Mouse (Mus musculus) CH12.LX (cell line): Measurements from ENCODE around the gene Ugcg. TPM values are rescaled to one million over a fixed set of nuclear protein-coding genes. Genes with fewer than 3 reads are reported as not detected.

Source experiments
- DNase-seq: peaks from one replicate; pipeline ENCODE4 v3.0.0-alpha.2; 2013; ENCODE audit errors: extremely low read depth
- H3K27ac ChIP-seq: 2 replicates; pipeline ENCODE4 v1.5.1; 2012; ENCODE audit warnings: low read depth, mild to moderate bottlenecking, control low read depth, moderate library complexity; ENCODE audit not compliant: insufficient read depth
- H3K27me3 ChIP-seq: replicated peaks from 2 replicates; pipeline ENCODE3; 2012; ENCODE audit warnings: inconsistent platforms
- H3K36me3 ChIP-seq, 2 experiments: replicated peaks in 1 of 2; 2 replicates each; pipeline versions ENCODE3 to v1.6.1; 2012; ENCODE audit warnings: inconsistent platforms in 1 of 2, low read length in 1 of 2, mild to moderate bottlenecking in 1 of 2, mixed read lengths in 1 of 2, moderate library complexity in 1 of 2; ENCODE audit not compliant: control insufficient read depth in 1 of 2, insufficient read depth in 1 of 2
- H3K4me1 ChIP-seq, 2 experiments: 2 replicates each; pipeline ENCODE4 v1.6.1; 2012; ENCODE audit warnings: inconsistent platforms in 1 of 2, moderate library complexity in 1 of 2; ENCODE audit not compliant: insufficient read depth in 2 of 2, control insufficient read depth in 1 of 2
- H3K4me2 ChIP-seq: 2 replicates; pipeline ENCODE4 v1.6.1; 2012; ENCODE audit warnings: low read depth, mild to moderate bottlenecking, control low read depth; ENCODE audit not compliant: poor library complexity, insufficient read depth, severe bottlenecking
- H3K4me3 ChIP-seq, 3 experiments: fragments of 150-350 bp in 1 of 3; sonication (generic) in 1 of 3; replicated peaks in 1 of 3; 2 replicates each; pipeline versions ENCODE3 to v1.5.1; 2011 to 2012; ENCODE audit warnings: low read depth in 2 of 3, low read length in 2 of 3, mild to moderate bottlenecking in 2 of 3, moderate library complexity in 2 of 3, control low read depth in 1 of 3, improper control_type of control experiment in 1 of 3, inconsistent platforms in 1 of 3, mixed read lengths in 1 of 3; ENCODE audit not compliant: poor library complexity in 1 of 3
- H3K79me2 ChIP-seq: replicated peaks from 2 replicates; pipeline ENCODE4 v1.6.1; 2012; ENCODE audit warnings: mild to moderate bottlenecking, moderate library complexity; ENCODE audit not compliant: control insufficient read depth, poor library complexity, insufficient read depth, severe bottlenecking; ENCODE audit errors: extremely low read depth
- H3K9ac ChIP-seq: 2 replicates; pipeline ENCODE4 v1.6.1; 2012; ENCODE audit warnings: low read depth, mild to moderate bottlenecking, control low read depth, moderate library complexity; ENCODE audit not compliant: insufficient read depth
- H3K9me3 ChIP-seq: replicated peaks from 2 replicates; pipeline ENCODE3; 2012; ENCODE audit warnings: low read length, inconsistent platforms, mixed read lengths
- CTCF ChIP-seq, 2 experiments: IDR thresholded peaks in 1 of 2; conservative IDR thresholded peaks in 1 of 2; 2 replicates each; pipeline ENCODE4 v1.5.1; 2011 to 2012; ENCODE audit warnings: low read depth in 2 of 2, low read length in 2 of 2, improper control_type of control experiment in 1 of 2, inconsistent platforms in 1 of 2, mild to moderate bottlenecking in 1 of 2, moderate library complexity in 1 of 2
- E2F4 ChIP-seq: IDR thresholded peaks from 2 replicates; pipeline ENCODE4 v1.6.1; 2011; ENCODE audit warnings: low read depth, low read length, improper control_type of control experiment; ENCODE audit not compliant: insufficient replicate concordance
- ETS1 ChIP-seq: conservative IDR thresholded peaks from 2 replicates; pipeline ENCODE4 v1.6.1; 2012; ENCODE audit warnings: low read depth, mild to moderate bottlenecking, inconsistent platforms, low read length, improper control_type of control experiment, moderate library complexity
- GABPA ChIP-seq: IDR thresholded peaks from 2 replicates; pipeline ENCODE4 v1.6.1; 2012; ENCODE audit warnings: low read depth, low read length, improper control_type of control experiment, inconsistent platforms; ENCODE audit not compliant: insufficient replicate concordance
- HCFC1 ChIP-seq: IDR thresholded peaks from 2 replicates; pipeline ENCODE4 v1.6.1; 2012; ENCODE audit warnings: low read depth, mild to moderate bottlenecking, inconsistent platforms, low read length, improper control_type of control experiment
- JUN ChIP-seq: IDR thresholded peaks from 2 replicates; pipeline ENCODE4 v1.6.1; 2011; ENCODE audit warnings: low read depth, mild to moderate bottlenecking, low read length, improper control_type of control experiment, moderate library complexity; ENCODE audit not compliant: insufficient read depth
- JUND ChIP-seq: conservative IDR thresholded peaks from 2 replicates; pipeline ENCODE4 v1.6.1; 2011; ENCODE audit warnings: low read depth, low read length, improper control_type of control experiment
- KAT2A ChIP-seq: IDR thresholded peaks from 2 replicates; pipeline ENCODE4 v1.6.1; 2012; ENCODE audit warnings: low read length, improper control_type of control experiment, inconsistent platforms; ENCODE audit not compliant: insufficient replicate concordance
- MAFK ChIP-seq: IDR thresholded peaks from 2 replicates; pipeline ENCODE4 v1.6.1; 2011; ENCODE audit warnings: low read length, improper control_type of control experiment; ENCODE audit not compliant: insufficient replicate concordance
- MAX ChIP-seq: IDR thresholded peaks from 2 replicates; pipeline ENCODE4 v1.6.1; 2011; ENCODE audit warnings: low read length, improper control_type of control experiment
- MEF2A ChIP-seq: IDR thresholded peaks from 2 replicates; pipeline ENCODE4 v1.6.1; 2014; ENCODE audit warnings: low read depth, mild to moderate bottlenecking, inconsistent platforms, low read length, improper control_type of control experiment, borderline replicate concordance
- MXI1 ChIP-seq: IDR thresholded peaks from 2 replicates; pipeline ENCODE4 v1.6.1; 2011; ENCODE audit warnings: mild to moderate bottlenecking, low read depth, low read length, improper control_type of control experiment
- MYC ChIP-seq: IDR thresholded peaks from 2 replicates; pipeline ENCODE4 v1.6.1; 2011; ENCODE audit warnings: low read depth, mild to moderate bottlenecking, improper control_type of control experiment, low read length
- PAX5 ChIP-seq: IDR thresholded peaks from 2 replicates; pipeline ENCODE4 v1.6.1; 2012; ENCODE audit warnings: low read length, inconsistent platforms, mixed read lengths
- POLR2A ChIP-seq: IDR thresholded peaks from 2 replicates; pipeline ENCODE4 v1.6.1; 2011; ENCODE audit warnings: low read depth, mild to moderate bottlenecking, improper control_type of control experiment, low read length
- POLR2AphosphoS2 ChIP-seq: IDR thresholded peaks from 2 replicates; pipeline ENCODE4 v1.6.1; 2011; ENCODE audit warnings: low read depth, low read length, improper control_type of control experiment
- RAD21 ChIP-seq: IDR thresholded peaks from 2 replicates; pipeline ENCODE4 v1.6.1; 2011; ENCODE audit warnings: low read depth, mild to moderate bottlenecking, low read length, improper control_type of control experiment, moderate library complexity
- RCOR1 ChIP-seq: conservative IDR thresholded peaks from 2 replicates; pipeline ENCODE4 v1.6.1; 2012; ENCODE audit warnings: low read depth, mild to moderate bottlenecking, inconsistent platforms, low read length, improper control_type of control experiment
- SIN3A ChIP-seq: IDR thresholded peaks from 2 replicates; pipeline ENCODE4 v1.6.1; 2012; ENCODE audit warnings: low read length, improper control_type of control experiment, inconsistent platforms
- SMC3 ChIP-seq: IDR thresholded peaks from 2 replicates; pipeline ENCODE4 v1.6.1; 2011; ENCODE audit warnings: low read depth, low read length, improper control_type of control experiment
- TBP ChIP-seq: conservative IDR thresholded peaks from 2 replicates; pipeline ENCODE4 v1.6.1; 2011; ENCODE audit warnings: low read depth, low read length, improper control_type of control experiment
- TCF12 ChIP-seq: IDR thresholded peaks from 2 replicates; pipeline ENCODE4 v1.6.1; 2014; ENCODE audit warnings: low read depth, mild to moderate bottlenecking, inconsistent platforms, low read length, improper control_type of control experiment
- UBTF ChIP-seq: IDR thresholded peaks from 2 replicates; pipeline ENCODE4 v1.6.1; 2012; ENCODE audit warnings: low read depth, mild to moderate bottlenecking, inconsistent platforms, low read length, improper control_type of control experiment, moderate library complexity
- USF1 ChIP-seq: IDR thresholded peaks from 2 replicates; pipeline ENCODE4 v1.6.1; 2014; ENCODE audit warnings: low read depth, mild to moderate bottlenecking, inconsistent platforms, low read length, improper control_type of control experiment
- USF2 ChIP-seq: conservative IDR thresholded peaks from 2 replicates; pipeline ENCODE4 v1.6.1; 2011; ENCODE audit warnings: low read depth, low read length, improper control_type of control experiment
- ZC3H11A ChIP-seq: IDR thresholded peaks from 2 replicates; pipeline ENCODE4 v1.6.1; 2012; ENCODE audit warnings: low read depth, mild to moderate bottlenecking, inconsistent platforms, low read length, improper control_type of control experiment
- ZKSCAN1 ChIP-seq: IDR thresholded peaks from 2 replicates; pipeline ENCODE4 v1.6.1; 2012; ENCODE audit warnings: low read depth, inconsistent platforms, low read length, improper control_type of control experiment, borderline replicate concordance
- ZMIZ1 ChIP-seq: IDR thresholded peaks from 2 replicates; pipeline ENCODE4 v1.6.1; 2012; ENCODE audit warnings: low read depth, mild to moderate bottlenecking, inconsistent platforms, low read length, improper control_type of control experiment
- ZNF384 ChIP-seq: IDR thresholded peaks from 2 replicates; pipeline ENCODE4 v1.6.1; 2012; ENCODE audit warnings: low read depth, low read length, improper control_type of control experiment, inconsistent platforms
- dilution Hi-C: fragments of 300-500 bp; cut with MboI; formaldehyde crosslinking; loops from 2 replicates; pipeline ENCODE4 v1.14.3; 2020; ENCODE audit warnings: low sequenced_read_pairs; ENCODE audit not compliant: extremely low pct_unique_long_range_greater_than_20kb, extremely low pct_ligation_motif_present
- in situ Hi-C: fragments of 300-500 bp; cut with MboI; formaldehyde crosslinking; loops from 3 replicates; pipeline ENCODE4 v1.14.3; 2019; ENCODE audit warnings: low sequenced_read_pairs, low pct_ligation_motif_present, low pct_unique_long_range_greater_than_20kb, mixed read lengths
- polyA plus RNA-seq: library from polyadenylated mRNA; unstranded; fragments of >175 nt; gene quantifications from 2 replicates; pipeline ENCODE4 v1.2.1, GENCODE M21; 2012; ENCODE audit warnings: low read depth; ENCODE audit not compliant: insufficient read length
- total RNA-seq, 2 experiments: library from RNA; depleted of rRNA; stranded (reverse); fragments of 300-350 nt in 1 of 2; fragments of >200 nt in 1 of 2; gene quantifications; 2 replicates each; pipeline ENCODE4 v1.2.3; 2012 to 2014

Ugcg gene
- total and polyA plus RNA-seq, 3 experiments: 25.8 to 69.5 (median 28.7) TPM

- peak overlapping the region; percentile 80 to 99 (median 97) for H3K4me3 ChIP-seq
Measured at GRCm38 (mm10) chr4:59190650-59191424, 1.8 kb downstream of the Ugcg start.

GRCm38 (mm10) chr4:59194731-59195496 is 5.9 kb downstream of the Ugcg start:
- DNase-seq: no peak
- H3K9me3 ChIP-seq: no peaks in the 10 kb centered on the region
- TF ChIP-seq E2F4 (no peak), ETS1 (no peak)
- no peak overlapping the region for H3K4me2 ChIP-seq
- no peak overlapping the region for H3K9ac ChIP-seq
- in situ Hi-C loops: loop anchor here (25.0 kb wide), 1 partner anchor 142 kb away; no protein-coding TSS in a partner anchor
- peaks cover 28 to 70% of the 10 kb centered on the region in 2 experiments for H3K4me1 ChIP-seq
- H3K36me3 ChIP-seq: peaks cover 0 to 17% of the 10 kb centered on the region in 2 experiments
- no peak overlapping the region for H3K27ac ChIP-seq
- dilution Hi-C loops: no loop called here
- H3K79me2 ChIP-seq: peaks cover 83% of the 10 kb centered on the region
- H3K4me3 ChIP-seq: no peak overlapping the region
- H3K27me3 ChIP-seq: no peaks in the 10 kb centered on the region

More at GRCm38 (mm10) chr4:59190650-59191424, 1.8 kb downstream of the Ugcg start:
- Histone ChIP-seq H3K79me2 (peaks cover 56% of the 10 kb centered on the region), H3K27ac (no peak overlapping the region), H3K9ac (peak overlapping the region; percentile 88; the same call in 1 of the 2 replicates), H3K9me3 (no peaks in the 10 kb centered on the region), H3K4me1 (peaks cover 8 to 37% of the 10 kb centered on the region in 2 experiments), H3K4me2 (peak overlapping the region; percentile 86), H3K27me3 (no peaks in the 10 kb centered on the region), H3K36me3 (peaks cover 0 to 7% of the 10 kb centered on the region in 2 experiments)
- TF ChIP-seq MAX: peak; percentile 75
- TF ChIP-seq GABPA: no peak
- TF ChIP-seq POLR2A: no peak
- no peak for TF ChIP-seq POLR2AphosphoS2
- no peak for TF ChIP-seq ZMIZ1
- no peak for TF ChIP-seq RAD21
- TF ChIP-seq SIN3A: peak; percentile 92; the same call in 1 of the 2 replicates
- no peak for TF ChIP-seq USF2
- TF ChIP-seq UBTF: no peak
- no peak for TF ChIP-seq ZKSCAN1
- TF ChIP-seq E2F4: no peak
- TF ChIP-seq TCF12: no peak
- TF ChIP-seq CTCF (conservative IDR thresholded peaks at IDR 0.05 in 1 of 2, IDR thresholded peaks at IDR 0.05 in 1 of 2; ENCODE audit: low read depth in 2 of 2, low read length in 2 of 2): no peak
- TF ChIP-seq MEF2A: no peak
- no peak for TF ChIP-seq JUND
- TF ChIP-seq HCFC1: no peak
- no peak for TF ChIP-seq TBP
- no peak for TF ChIP-seq RCOR1
- TF ChIP-seq USF1: no peak
- no peak for TF ChIP-seq MAFK
- TF ChIP-seq MXI1: peak; percentile 74; the same call in 1 of the 2 replicates
- no peak for TF ChIP-seq KAT2A
- no peak for TF ChIP-seq SMC3
- no peak for TF ChIP-seq PAX5
- TF ChIP-seq ZNF384: peak; percentile 76
- TF ChIP-seq JUN: no peak
- TF ChIP-seq ZC3H11A: no peak
- TF ChIP-seq MYC: peak; percentile 82
- in situ Hi-C loops (loop anchor here (25.0 kb wide), 1 partner anchor 146 kb away; no protein-coding TSS in a partner anchor), dilution Hi-C loops (no loop called here)
- no peak for DNase-seq
